Mouse (Mus musculus): Measurements from ENCODE around the gene Mybpc3. TPM values are rescaled to one million over a fixed set of nuclear protein-coding genes. Genes with fewer than 3 reads are reported as not detected.
A peak's percentile ranks its signal among the peaks of the same experiment; 100 is the strongest.

The Mybpc3 gene
- polyA plus RNA-seq, 1 experiment, result 0.14 TPM

GRCm38 (mm10) chr2:91113852-91114251 lies 4.1 kb upstream of the Mybpc3 start:
- Histone ChIP-seq H3K36me3 (ENCODE audit: control insufficient read depth, insufficient read depth, low read length) (no peaks in the 10 kb centered on the region), H3K4me3 (ENCODE audit: insufficient read depth, low read depth, low read length) (no peak overlapping the region), H3K27me3 (replicated peaks; ENCODE audit: control insufficient read depth, insufficient read depth, low read length) (no peaks in the 10 kb centered on the region), H3K27ac (ENCODE audit: insufficient read depth, low read depth, low read length) (no peak overlapping the region), H3K4me1 (ENCODE audit: control insufficient read depth, insufficient read depth, low read length) (no peaks in the 10 kb centered on the region)
- WGBS, result 87% methylated on average over 6 of the region's 6 CpGs
- no peak for DNase-seq
- TF ChIP-seq POLR2A (IDR thresholded peaks at IDR 0.05; ENCODE audit: low read depth, low read length), result no peak
- no peak for TF ChIP-seq CTCF (conservative IDR thresholded peaks at IDR 0.05; ENCODE audit: insufficient read depth, insufficient read length, low read depth, low read length)

- no peaks in the 10 kb centered on the region for H3K27me3 ChIP-seq (replicated peaks; ENCODE audit: control insufficient read depth, insufficient read depth, low read length)
- peak; percentile 97 for DNase-seq
- H3K36me3 ChIP-seq (ENCODE audit: control insufficient read depth, insufficient read depth, low read length), result no peaks in the 10 kb centered on the region
- no peak overlapping the region for H3K27ac ChIP-seq (ENCODE audit: insufficient read depth, low read depth, low read length)
- H3K4me1 ChIP-seq (ENCODE audit: control insufficient read depth, insufficient read depth, low read length), result no peaks in the 10 kb centered on the region
- 11% methylated on average over 42 of the region's 42 CpGs for WGBS
- no peak overlapping the region for H3K4me3 ChIP-seq (ENCODE audit: insufficient read depth, low read depth, low read length)
- no peak for TF ChIP-seq POLR2A (IDR thresholded peaks at IDR 0.05; ENCODE audit: low read depth, low read length)
- TF ChIP-seq CTCF (conservative IDR thresholded peaks at IDR 0.05; ENCODE audit: insufficient read depth, insufficient read length, low read depth, low read length), result peak; percentile 100
Measured at GRCm38 (mm10) chr2:91114781-91115577, 3.0 kb upstream of the Mybpc3 start.

DNA sequence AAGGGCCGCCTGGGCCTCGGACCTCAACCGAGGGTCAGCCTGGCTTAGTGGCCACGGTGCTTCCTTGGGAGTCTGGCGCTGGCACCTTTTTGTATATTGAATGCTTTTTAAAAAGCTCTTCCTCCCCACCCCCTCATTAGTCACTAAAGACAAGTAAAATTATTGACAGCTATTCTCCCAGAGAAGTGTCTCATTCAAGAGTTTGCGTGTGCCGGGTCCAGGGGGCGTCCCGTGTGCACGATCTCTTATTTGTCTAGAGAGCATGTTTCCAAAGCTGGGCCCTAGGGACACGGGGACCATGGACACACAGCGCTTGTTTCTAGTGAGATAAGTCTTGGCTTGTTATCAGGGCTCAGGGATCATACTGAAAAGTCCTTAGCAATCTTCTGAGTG lies 2.4 kb upstream of the Mybpc3 start:
- no peaks in the 10 kb centered on the region for H3K4me1 ChIP-seq (ENCODE audit: control insufficient read depth, insufficient read depth, low read length)
- TF ChIP-seq POLR2A (IDR thresholded peaks at IDR 0.05; ENCODE audit: low read depth, low read length), result no peak
- TF ChIP-seq CTCF (conservative IDR thresholded peaks at IDR 0.05; ENCODE audit: insufficient read depth, insufficient read length, low read depth, low read length), result no peak
- no peak overlapping the region for H3K27ac ChIP-seq (ENCODE audit: insufficient read depth, low read depth, low read length)
- DNase-seq, result no peak
- WGBS, result 52% methylated on average over 12 of the region's 12 CpGs
- no peaks in the 10 kb centered on the region for H3K36me3 ChIP-seq (ENCODE audit: control insufficient read depth, insufficient read depth, low read length)
- H3K27me3 ChIP-seq (replicated peaks; ENCODE audit: control insufficient read depth, insufficient read depth, low read length), result no peaks in the 10 kb centered on the region
- no peak overlapping the region for H3K4me3 ChIP-seq (ENCODE audit: insufficient read depth, low read depth, low read length)

- 88% methylated on average over 5 of the region's 5 CpGs for WGBS
- Histone ChIP-seq H3K4me3 (ENCODE audit: insufficient read depth, low read depth, low read length) (no peak overlapping the region), H3K4me1 (ENCODE audit: control insufficient read depth, insufficient read depth, low read length) (no peaks in the 10 kb centered on the region), H3K36me3 (ENCODE audit: control insufficient read depth, insufficient read depth, low read length) (no peaks in the 10 kb centered on the region), H3K27ac (ENCODE audit: insufficient read depth, low read depth, low read length) (no peak overlapping the region), H3K27me3 (replicated peaks; ENCODE audit: control insufficient read depth, insufficient read depth, low read length) (no peaks in the 10 kb centered on the region)
- TF ChIP-seq POLR2A (IDR thresholded peaks at IDR 0.05; ENCODE audit: low read depth, low read length) (no peak), CTCF (conservative IDR thresholded peaks at IDR 0.05; ENCODE audit: insufficient read depth, insufficient read length, low read depth, low read length) (no peak)
- no peak for DNase-seq
Measured at GRCm38 (mm10) chr2:91116842-91117241, 1.1 kb upstream of the Mybpc3 start.

GRCm38 (mm10) chr2:91118647-91119046 lies 703 bp downstream of the Mybpc3 start:
- TF ChIP-seq CTCF (conservative IDR thresholded peaks at IDR 0.05; ENCODE audit: insufficient read depth, insufficient read length, low read depth, low read length) (no peak), POLR2A (IDR thresholded peaks at IDR 0.05; ENCODE audit: low read depth, low read length) (no peak)
- DNase-seq, result no peak
- 77% methylated on average over 1 of the region's 1 CpGs for WGBS

GRCm38 (mm10) chr2:91119061-91119460 lies 1.1 kb downstream of the Mybpc3 start:
- Histone ChIP-seq H3K4me1 (ENCODE audit: control insufficient read depth, insufficient read depth, low read length) (no peaks in the 10 kb centered on the region), H3K27me3 (replicated peaks; ENCODE audit: control insufficient read depth, insufficient read depth, low read length) (no peaks in the 10 kb centered on the region), H3K4me3 (ENCODE audit: insufficient read depth, low read depth, low read length) (no peak overlapping the region), H3K27ac (ENCODE audit: insufficient read depth, low read depth, low read length) (no peak overlapping the region), H3K36me3 (ENCODE audit: control insufficient read depth, insufficient read depth, low read length) (no peaks in the 10 kb centered on the region)
- WGBS, result 75% methylated on average over 19 of the region's 19 CpGs
- TF ChIP-seq POLR2A (IDR thresholded peaks at IDR 0.05; ENCODE audit: low read depth, low read length), result no peak
- no peak for TF ChIP-seq CTCF (conservative IDR thresholded peaks at IDR 0.05; ENCODE audit: insufficient read depth, insufficient read length, low read depth, low read length)
- peak; percentile 30 for DNase-seq

More at GRCm38 (mm10) chr2:91118647-91119046, 703 bp downstream of the Mybpc3 start:
- Histone ChIP-seq H3K27me3 (replicated peaks; ENCODE audit: control insufficient read depth, insufficient read depth, low read length) (no peaks in the 10 kb centered on the region), H3K4me3 (ENCODE audit: insufficient read depth, low read depth, low read length) (no peak overlapping the region), H3K4me1 (ENCODE audit: control insufficient read depth, insufficient read depth, low read length) (no peaks in the 10 kb centered on the region), H3K36me3 (ENCODE audit: control insufficient read depth, insufficient read depth, low read length) (no peaks in the 10 kb centered on the region), H3K27ac (ENCODE audit: insufficient read depth, low read depth, low read length) (no peak overlapping the region)

- no peak overlapping the region for H3K27ac ChIP-seq (ENCODE audit: insufficient read depth, low read depth, low read length)
- no peak for TF ChIP-seq POLR2A (IDR thresholded peaks at IDR 0.05; ENCODE audit: low read depth, low read length)
- 80% methylated on average over 6 of the region's 6 CpGs for WGBS
Measured at GRCm38 (mm10) chr2:91119551-91119950, 1.6 kb downstream of the Mybpc3 start.

More at GRCm38 (mm10) chr2:91119551-91119950, 1.6 kb downstream of the Mybpc3 start:
- Histone ChIP-seq H3K27me3 (replicated peaks; ENCODE audit: control insufficient read depth, insufficient read depth, low read length) (no peaks in the 10 kb centered on the region), H3K36me3 (ENCODE audit: control insufficient read depth, insufficient read depth, low read length) (no peaks in the 10 kb centered on the region), H3K4me3 (ENCODE audit: insufficient read depth, low read depth, low read length) (no peak overlapping the region), H3K4me1 (ENCODE audit: control insufficient read depth, insufficient read depth, low read length) (no peaks in the 10 kb centered on the region)
- DNase-seq, result no peak

All from kidney, adult 2 months (tissue).